Mouse (Mus musculus) embryonic facial prominence, embryonic 15.5 days (tissue): ENCODE measurements around the gene Glb1l. TPM values are rescaled to one million over a fixed set of nuclear protein-coding genes. Genes with fewer than 3 reads are reported as not detected.
"Not testable (repeated sequence)": the region's sequence is repeated elsewhere in the genome, so short reads cannot be mapped to it uniquely, and the experiment has no call there.

Experiments used
- ATAC-seq: fragments of 200-750 bp; cut with Nextera tagmentation; 2 replicates; pipeline ENCODE4 v1.8.0; 2017; ENCODE audit warnings: low read depth, moderate TSS enrichment; ENCODE audit not compliant: insufficient number of reproducible peaks, low FRiP score, low TSS enrichment
- H3K27ac ChIP-seq: fragments of 300-500 bp; sonication (generic); replicated peaks from 2 replicates; pipeline ENCODE4 v1.5.1; 2015; ENCODE audit warnings: mild to moderate bottlenecking, inconsistent platforms
- H3K27me3 ChIP-seq: fragments of 300-500 bp; sonication (generic); 2 replicates; pipeline ENCODE4 v1.6.1; 2015; ENCODE audit warnings: inconsistent platforms
- H3K36me3 ChIP-seq: fragments of 300-500 bp; sonication (generic); 2 replicates; pipeline ENCODE4 v1.6.1; 2015; ENCODE audit warnings: mild to moderate bottlenecking, inconsistent platforms
- H3K4me1 ChIP-seq: fragments of 300-500 bp; sonication (generic); 2 replicates; pipeline ENCODE4 v1.6.1; 2015; ENCODE audit warnings: inconsistent platforms
- H3K4me2 ChIP-seq: fragments of 300-500 bp; sonication (generic); replicated peaks from 2 replicates; pipeline ENCODE4 v1.6.1; 2015; ENCODE audit warnings: mild to moderate bottlenecking, inconsistent platforms
- H3K4me3 ChIP-seq: fragments of 300-500 bp; sonication (generic); replicated peaks from 2 replicates; pipeline ENCODE4 v1.5.1; 2015; ENCODE audit warnings: mild to moderate bottlenecking, inconsistent platforms
- H3K9ac ChIP-seq: fragments of 300-500 bp; sonication (generic); 2 replicates; pipeline ENCODE4 v1.6.1; 2015; ENCODE audit warnings: inconsistent platforms
- H3K9me3 ChIP-seq: fragments of 300-500 bp; sonication (generic); replicated peaks from 2 replicates; pipeline ENCODE4 v1.6.1; 2016; ENCODE audit warnings: inconsistent platforms
- WGBS: fragments of 180-500 bp; shearing (Covaris S2); methylation state at CpG from one replicate; pipeline ENCODE4 v1.1.7; 2015; 5-methylcytosine and 5-hydroxymethylcytosine counted together
- polyA plus RNA-seq: library from polyadenylated mRNA; unstranded; fragments of >200 nt; fragmentation: Nextera tagmentation; extraction: Ambion mirVana; gene quantifications from 2 replicates; pipeline ENCODE4 v1.2.1, GENCODE M21; 2015

Gene Glb1l
- polyA plus RNA-seq, 1 experiment from 2014 or later: 25.1 TPM

- no peak for ATAC-seq
- H3K4me3 ChIP-seq: no peak overlapping the region
- H3K27ac ChIP-seq: no peak overlapping the region
- no peaks in the 10 kb centered on the region for H3K9me3 ChIP-seq
- no peaks in the 10 kb centered on the region for H3K27me3 ChIP-seq
- H3K36me3 ChIP-seq: peaks cover 15% of the 10 kb centered on the region; the same call in 1 of the 2 replicates
- H3K4me1 ChIP-seq: peaks cover 20% of the 10 kb centered on the region
- no peak overlapping the region for H3K4me2 ChIP-seq
- 74% methylated on average over 16 of the region's 16 CpGs for WGBS
- no peak overlapping the region for H3K9ac ChIP-seq
These were observed 36.7 kb upstream of the Glb1l start for GRCm38 (mm10) chr1:75247071-75247930.

GRCm38 (mm10) chr1:75244836-75245235 lies 34.2 kb upstream of the Glb1l start:
- 24% methylated on average over 4 of the region's 4 CpGs for WGBS
- peaks cover 13% of the 10 kb centered on the region for H3K4me1 ChIP-seq
- H3K9ac ChIP-seq: no peak overlapping the region
- no peak overlapping the region for H3K27ac ChIP-seq
- H3K4me3 ChIP-seq: no peak overlapping the region
- H3K36me3 ChIP-seq: peaks cover 30% of the 10 kb centered on the region
- no peaks in the 10 kb centered on the region for H3K27me3 ChIP-seq
- H3K9me3 ChIP-seq: no peaks in the 10 kb centered on the region
- ATAC-seq: peak; percentile 53
- H3K4me2 ChIP-seq: no peak overlapping the region

- no peak overlapping the region for H3K27ac ChIP-seq
- H3K27me3 ChIP-seq: no peaks in the 10 kb centered on the region
- H3K4me2 ChIP-seq: no peak overlapping the region
- H3K9ac ChIP-seq: no peak overlapping the region
- no peak overlapping the region for H3K4me3 ChIP-seq
- peaks cover 34% of the 10 kb centered on the region for H3K36me3 ChIP-seq
- ATAC-seq: peak; percentile 5; the same call in 1 of the 2 replicates
- WGBS: 84% methylated on average over 12 of the region's 12 CpGs
- no peaks in the 10 kb centered on the region for H3K9me3 ChIP-seq
- H3K4me1 ChIP-seq: peaks cover 13% of the 10 kb centered on the region
These were observed 33.7 kb upstream of the Glb1l start for GRCm38 (mm10) chr1:75244175-75244826.

- Histone ChIP-seq H3K4me3 (no peak overlapping the region), H3K4me1 (peaks cover 11% of the 10 kb centered on the region), H3K27ac (no peak overlapping the region), H3K9ac (no peak overlapping the region), H3K36me3 (peaks cover 36% of the 10 kb centered on the region), H3K4me2 (no peak overlapping the region), H3K27me3 (no peaks in the 10 kb centered on the region), H3K9me3 (no peaks in the 10 kb centered on the region)
- ATAC-seq: no peak
- WGBS: 85% methylated on average over 14 of the region's 14 CpGs
These were observed 32.8 kb upstream of the Glb1l start for GRCm38 (mm10) chr1:75243411-75243810.

- Histone ChIP-seq H3K4me2 (no peak overlapping the region), H3K36me3 (peaks cover 31% of the 10 kb centered on the region), H3K4me3 (no peak overlapping the region), H3K9me3 (no peaks in the 10 kb centered on the region), H3K27ac (no peak overlapping the region), H3K27me3 (no peaks in the 10 kb centered on the region), H3K4me1 (peaks cover 20% of the 10 kb centered on the region), H3K9ac (no peak overlapping the region)
- 77% methylated on average over 10 of the region's 10 CpGs for WGBS
- ATAC-seq: no peak
These were observed 29.0 kb upstream of the Glb1l start for GRCm38 (mm10) chr1:75239591-75239990.

GRCm38 (mm10) chr1:75236117-75237050 lies 25.8 kb upstream of the Glb1l start, which contains the start of gene Dnajb2:
Dnajb2 (plus strand) TSS chr1:75236406.
- Histone ChIP-seq H3K4me1 (peaks cover 20% of the 10 kb centered on the region), H3K27me3 (no peaks in the 10 kb centered on the region), H3K4me2 (peak within 1 kb of the TSS; percentile 91), H3K9me3 (no peaks in the 10 kb centered on the region), H3K36me3 (peaks cover 13% of the 10 kb centered on the region; the same call in 1 of the 2 replicates), H3K9ac (peak within 1 kb of the TSS; percentile 80), H3K4me3 (peak within 1 kb of the TSS; percentile 76), H3K27ac (peak within 1 kb of the TSS; percentile 84)
- 1% methylated on average over 64 of the region's 64 CpGs for WGBS
- peak; percentile 90 for ATAC-seq

GRCm38 (mm10) chr1:75234606-75235005 lies 24.0 kb upstream of the Glb1l start:
- Histone ChIP-seq H3K9ac (no peak overlapping the region), H3K4me2 (0 out of 2 replicates have a peak overlapping the region, but pooled peaks have one; percentile 15), H3K27ac (no peak overlapping the region), H3K9me3 (no peaks in the 10 kb centered on the region), H3K27me3 (no peaks in the 10 kb centered on the region), H3K4me1 (peaks cover 20% of the 10 kb centered on the region), H3K4me3 (no peak overlapping the region), H3K36me3 (peaks cover 4% of the 10 kb centered on the region; the same call in 1 of the 2 replicates)
- no peak for ATAC-seq
- WGBS: under 1% methylated on average over 8 of the region's 8 CpGs

- not testable (repeated sequence) for H3K4me3 ChIP-seq, H3K27ac ChIP-seq, H3K4me2 ChIP-seq, H3K9ac ChIP-seq, ATAC-seq, H3K36me3 ChIP-seq, H3K9me3 ChIP-seq, H3K27me3 ChIP-seq
- WGBS: 69% methylated on average over 4 of the region's 4 CpGs
- peaks cover 20% of the 10 kb centered on the region for H3K4me1 ChIP-seq
These were observed 21.9 kb upstream of the Glb1l start for GRCm38 (mm10) chr1:75232489-75232888.

GRCm38 (mm10) chr1:75231664-75232152 lies 21.1 kb upstream of the Glb1l start, which contains the start of gene A630095N17Rik:
A630095N17Rik (minus strand) TSS chr1:75232102.
- H3K9ac ChIP-seq: no peak within 1 kb of the TSS
- peak within 1 kb of the TSS; percentile 60 for H3K27ac ChIP-seq
- H3K36me3 ChIP-seq: no peaks in the 10 kb centered on the region
- H3K4me2 ChIP-seq: no peak within 1 kb of the TSS
- ATAC-seq: no peak
- H3K4me3 ChIP-seq: no peak within 1 kb of the TSS
- WGBS: 53% methylated on average over 5 of the region's 5 CpGs
- no peaks in the 10 kb centered on the region for H3K27me3 ChIP-seq
- H3K4me1 ChIP-seq: peaks cover 13% of the 10 kb centered on the region
- no peaks in the 10 kb centered on the region for H3K9me3 ChIP-seq

- no peaks in the 10 kb centered on the region for H3K36me3 ChIP-seq
- no peaks in the 10 kb centered on the region for H3K27me3 ChIP-seq
- no peak overlapping the region for H3K4me3 ChIP-seq
- H3K9me3 ChIP-seq: no peaks in the 10 kb centered on the region
- ATAC-seq: no peak
- H3K4me1 ChIP-seq: peaks cover 10% of the 10 kb centered on the region; the same call in 1 of the 2 replicates
- peak overlapping the region; percentile 60 for H3K27ac ChIP-seq
- H3K9ac ChIP-seq: no peak overlapping the region
- no peak overlapping the region for H3K4me2 ChIP-seq
- WGBS: 68% methylated on average over 4 of the region's 4 CpGs
These were observed 20.6 kb upstream of the Glb1l start for GRCm38 (mm10) chr1:75231224-75231623.
